Mouse (Mus musculus) midbrain, postnatal 0 days (tissue): ENCODE data around the gene Gtf2f1. TPM values are rescaled to one million over a fixed set of nuclear protein-coding genes. Genes with fewer than 3 reads are reported as not detected.

ENCODE experiments used
- ATAC-seq: fragments of 200-750 bp; cut with Nextera tagmentation; 2 replicates; pipeline ENCODE4 v1.8.0; 2017; ENCODE audit warnings: moderate number of reproducible peaks, mild to moderate bottlenecking, moderate TSS enrichment, moderate library complexity; ENCODE audit not compliant: low FRiP score
- DNase-seq: peaks from one replicate; pipeline ENCODE4 v3.0.0-alpha.2; 2015; ENCODE audit warnings: low spot score
- H3K27ac ChIP-seq: fragments of 300-500 bp; sonication (generic); 2 replicates; pipeline ENCODE4 v1.5.1; 2014; ENCODE audit warnings: low read depth, mild to moderate bottlenecking, low read length, mixed read lengths
- H3K27me3 ChIP-seq: fragments of 300-500 bp; sonication (generic); 2 replicates; pipeline ENCODE4 v1.6.1; 2014; ENCODE audit warnings: low read length, control low read depth, mixed read lengths; ENCODE audit not compliant: insufficient read depth
- H3K36me3 ChIP-seq: fragments of 300-500 bp; sonication (generic); 2 replicates; pipeline ENCODE4 v1.6.1; 2014; ENCODE audit warnings: low read length, control low read depth, mixed read lengths; ENCODE audit not compliant: insufficient read depth
- H3K4me1 ChIP-seq: fragments of 300-500 bp; sonication (generic); 2 replicates; pipeline ENCODE4 v1.6.1; 2014; ENCODE audit warnings: mild to moderate bottlenecking, control low read depth, antibody characterized with exemption, low read length, mixed read lengths; ENCODE audit not compliant: insufficient read depth
- H3K4me2 ChIP-seq: fragments of 300-500 bp; sonication (generic); 2 replicates; pipeline ENCODE4 v1.6.1; 2014; ENCODE audit warnings: low read depth, mild to moderate bottlenecking, low read length, mixed read lengths; ENCODE audit not compliant: poor library complexity, severe bottlenecking
- H3K4me3 ChIP-seq: fragments of 300-500 bp; sonication (generic); 2 replicates; pipeline ENCODE4 v1.5.1; 2014; ENCODE audit warnings: low read depth, mild to moderate bottlenecking, low read length, moderate library complexity
- H3K9ac ChIP-seq: fragments of 300-500 bp; sonication (generic); replicated peaks from 2 replicates; pipeline ENCODE4 v1.6.1; 2014; ENCODE audit warnings: mild to moderate bottlenecking, low read length, moderate library complexity, mixed read lengths; ENCODE audit not compliant: poor library complexity, severe bottlenecking
- H3K9me3 ChIP-seq: fragments of 300-500 bp; sonication (generic); 2 replicates; pipeline ENCODE4 v1.6.1; 2016; ENCODE audit warnings: low read length, control low read depth
- CTCF ChIP-seq: IDR thresholded peaks from 2 replicates; pipeline ENCODE4 v1.5.1; 2016; ENCODE audit warnings: antibody characterized with exemption, mild to moderate bottlenecking
- WGBS: fragments of 180-500 bp; shearing (Covaris S2); extraction: QIAGEN DNeasy Blood & Tissue Kit; methylation state at CpG from one replicate; pipeline ENCODE4 v1.1.7; 2014; 5-methylcytosine and 5-hydroxymethylcytosine counted together
- polyA plus RNA-seq: library from polyadenylated mRNA; unstranded; fragments of >200 nt; fragmentation: Nextera tagmentation; extraction: Ambion mirVana; gene quantifications from 2 replicates; pipeline ENCODE4 v1.2.1, GENCODE M21; 2015
- total RNA-seq: library from RNA; depleted of rRNA; stranded (reverse); fragments of >200 nt; gene quantifications from 2 replicates; pipeline ENCODE4 v1.2.3, GENCODE M21; 2014

Gtf2f1 gene
- total and polyA plus RNA-seq, 2 experiments from 2014 or later, result 37.8 to 66.4 TPM

DNA sequence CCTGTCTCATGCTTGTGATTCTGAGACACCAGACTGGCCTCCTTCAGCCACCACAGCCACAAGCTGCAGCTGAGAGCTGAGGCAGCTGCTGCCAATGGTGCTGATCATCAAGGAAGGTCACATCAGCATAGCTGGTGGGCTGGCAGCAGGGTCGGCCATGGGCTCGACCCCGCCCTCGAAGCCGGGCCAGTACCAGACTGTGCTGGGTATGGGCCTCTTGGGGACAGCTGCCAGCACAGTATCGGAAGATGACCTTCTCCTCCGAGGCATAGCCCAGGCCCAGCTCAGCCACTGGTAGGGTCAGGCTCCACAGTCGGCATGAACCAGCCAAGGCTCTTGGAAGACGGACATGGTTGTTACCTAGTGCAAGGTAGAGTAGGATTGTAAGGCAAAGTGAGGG is 11.7 kb downstream of the Gtf2f1 start:
- Histone ChIP-seq H3K27me3 (no peaks in the 10 kb centered on the region), H3K4me2 (no peak overlapping the region), H3K4me1 (0 out of 2 replicates have a peak, but pooled peaks cover 4% of the 10 kb centered on the region), H3K36me3 (peaks cover 44% of the 10 kb centered on the region), H3K9ac (no peak overlapping the region), H3K4me3 (no peak overlapping the region), H3K9me3 (no peaks in the 10 kb centered on the region), H3K27ac (no peak overlapping the region)
- WGBS, result 94% methylated on average over 9 of the region's 9 CpGs
- TF ChIP-seq CTCF, result no peak
- ATAC-seq, result no peak
- no peak for DNase-seq

DNA sequence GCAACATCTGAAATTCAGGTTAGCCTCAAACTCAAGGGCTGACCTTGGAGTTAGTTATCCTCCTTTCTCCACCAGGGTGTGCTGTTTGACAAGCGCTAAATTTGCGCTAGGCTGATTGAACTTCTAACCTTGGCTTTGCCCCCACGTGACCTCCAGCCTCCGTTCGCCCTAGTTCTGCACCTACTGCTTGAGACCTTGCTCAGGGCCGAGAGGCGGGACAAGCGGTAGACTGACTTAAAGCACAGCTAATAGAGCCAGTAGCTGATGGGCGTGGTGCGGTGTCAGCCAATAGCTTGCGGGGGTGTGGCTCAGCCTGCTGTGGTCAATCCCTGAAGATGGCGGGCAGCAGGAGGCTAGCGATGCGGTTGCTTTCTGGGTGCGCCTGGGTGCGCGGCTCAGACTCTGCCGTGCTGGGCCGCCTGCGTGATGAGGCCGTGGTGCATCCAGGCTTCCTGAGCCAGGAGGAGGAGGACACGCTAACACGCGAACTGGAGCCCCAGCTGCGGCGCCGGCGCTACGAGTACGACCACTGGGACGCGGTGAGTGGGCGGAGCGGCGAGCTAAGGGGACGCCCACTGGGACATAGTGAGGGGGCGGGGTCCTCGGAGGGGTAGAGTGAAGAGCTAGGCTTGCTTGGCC is 13.9 kb downstream of the Gtf2f1 start, which contains the start of gene Alkbh7:
TSS of gene Alkbh7 (plus strand) at position 311 of the 639 bp plus-strand sequence.
- under 1% methylated on average over 38 of the region's 38 CpGs for WGBS
- Histone ChIP-seq H3K9me3 (no peaks in the 10 kb centered on the region), H3K4me2 (peak within 1 kb of the TSS; percentile 52), H3K36me3 (peaks cover 49% of the 10 kb centered on the region), H3K4me1 (0 out of 2 replicates have a peak, but pooled peaks cover 4% of the 10 kb centered on the region), H3K27me3 (no peaks in the 10 kb centered on the region), H3K4me3 (peak within 1 kb of the TSS; percentile 60), H3K27ac (peak within 1 kb of the TSS; percentile 77), H3K9ac (peak within 1 kb of the TSS; percentile 65)
- ATAC-seq (peak; percentile 97), DNase-seq (peak; percentile 98)
- TF ChIP-seq CTCF, result peak; percentile 83

DNA sequence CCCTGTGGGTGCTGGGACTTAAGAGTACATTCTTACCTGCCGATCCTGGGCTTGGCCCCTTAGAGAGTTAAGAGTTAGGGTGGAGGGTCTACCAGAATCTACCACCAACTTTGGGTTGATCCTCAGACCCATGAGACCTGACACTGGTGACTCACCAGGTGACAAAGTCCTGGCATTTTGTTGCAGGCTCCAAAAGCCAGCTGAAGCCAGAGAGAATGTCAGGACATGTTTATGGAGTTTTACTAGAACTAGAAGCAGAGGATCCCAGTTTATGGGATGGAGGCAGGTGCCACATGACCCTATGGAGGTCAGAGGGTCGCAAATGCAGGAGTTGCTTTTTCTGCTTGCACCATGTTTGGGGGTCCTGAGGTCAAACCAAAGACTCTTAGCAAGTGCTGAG is 14.6 kb downstream of the Gtf2f1 start:
- Histone ChIP-seq H3K9me3 (no peaks in the 10 kb centered on the region), H3K4me2 (peak overlapping the region; percentile 52; the same call in 1 of the 2 replicates), H3K4me1 (0 out of 2 replicates have a peak, but pooled peaks cover 4% of the 10 kb centered on the region), H3K36me3 (peaks cover 48% of the 10 kb centered on the region), H3K9ac (no peak overlapping the region), H3K27ac (no peak overlapping the region), H3K27me3 (no peaks in the 10 kb centered on the region), H3K4me3 (no peak overlapping the region)
- WGBS, result 76% methylated on average over 2 of the region's 2 CpGs
- TF ChIP-seq CTCF, result no peak
- ATAC-seq, result no peak
- no peak for DNase-seq

DNA sequence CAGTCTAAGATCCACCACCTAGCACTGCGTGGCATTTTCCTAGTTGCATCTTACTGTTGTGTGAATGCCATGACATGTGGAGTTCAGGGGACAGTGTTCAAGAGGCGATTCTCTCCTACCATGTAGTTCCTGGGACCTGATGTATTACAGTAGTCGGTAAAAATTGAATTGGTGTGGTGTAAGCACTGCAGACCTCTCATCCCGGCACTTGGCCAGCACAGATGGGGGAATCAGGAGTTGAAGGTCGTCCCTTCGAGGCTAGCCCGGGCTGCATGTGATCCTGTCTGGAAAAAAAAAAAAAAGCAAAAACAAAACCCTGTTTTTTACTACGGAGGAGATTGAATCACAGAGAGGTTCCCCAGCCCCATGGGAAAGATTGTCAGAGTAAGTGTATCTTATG is 16.0 kb downstream of the Gtf2f1 start:
- Histone ChIP-seq H3K4me2 (no peak overlapping the region), H3K27ac (no peak overlapping the region), H3K9me3 (no peaks in the 10 kb centered on the region), H3K36me3 (peaks cover 47% of the 10 kb centered on the region), H3K9ac (no peak overlapping the region), H3K4me1 (peaks cover 9% of the 10 kb centered on the region; the same call in 1 of the 2 replicates), H3K4me3 (no peak overlapping the region), H3K27me3 (no peaks in the 10 kb centered on the region)
- ATAC-seq (no peak), DNase-seq (no peak)
- 92% methylated on average over 8 of the region's 8 CpGs for WGBS
- no peak for TF ChIP-seq CTCF

DNA sequence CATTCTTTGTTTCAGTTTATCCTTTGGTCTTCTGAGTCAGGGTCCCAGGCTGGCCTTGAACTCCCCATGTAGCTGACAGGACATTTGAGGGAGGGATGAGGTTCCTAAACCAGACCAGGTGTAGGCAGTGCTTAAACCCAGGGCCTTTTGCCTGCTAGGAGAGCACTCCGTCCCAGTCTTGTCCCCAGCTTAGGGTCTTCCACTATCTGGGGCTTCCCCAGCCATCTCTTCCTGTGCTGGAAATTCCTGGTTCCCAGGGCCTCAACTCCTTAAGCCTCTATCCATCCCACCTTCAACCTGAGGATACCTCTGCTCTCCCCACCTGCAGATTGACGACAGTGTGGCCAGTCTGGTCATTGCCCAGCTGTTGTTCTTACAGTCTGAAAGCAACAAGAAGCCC is 20.1 kb downstream of the Gtf2f1 start:
- no peak overlapping the region for H3K27ac ChIP-seq
- H3K4me1 ChIP-seq, result peaks cover 5% of the 10 kb centered on the region; the same call in 1 of the 2 replicates
- H3K4me3 ChIP-seq, result peak overlapping the region; percentile 78
- TF ChIP-seq CTCF, result no peak
- ATAC-seq (no peak), DNase-seq (no peak)
- H3K36me3 ChIP-seq, result peaks cover 31% of the 10 kb centered on the region
- peak overlapping the region; percentile 77 for H3K4me2 ChIP-seq
- peak overlapping the region; percentile 81 for H3K9ac ChIP-seq
- no peaks in the 10 kb centered on the region for H3K9me3 ChIP-seq
- WGBS, result 72% methylated on average over 2 of the region's 2 CpGs
- H3K27me3 ChIP-seq, result no peaks in the 10 kb centered on the region

DNA sequence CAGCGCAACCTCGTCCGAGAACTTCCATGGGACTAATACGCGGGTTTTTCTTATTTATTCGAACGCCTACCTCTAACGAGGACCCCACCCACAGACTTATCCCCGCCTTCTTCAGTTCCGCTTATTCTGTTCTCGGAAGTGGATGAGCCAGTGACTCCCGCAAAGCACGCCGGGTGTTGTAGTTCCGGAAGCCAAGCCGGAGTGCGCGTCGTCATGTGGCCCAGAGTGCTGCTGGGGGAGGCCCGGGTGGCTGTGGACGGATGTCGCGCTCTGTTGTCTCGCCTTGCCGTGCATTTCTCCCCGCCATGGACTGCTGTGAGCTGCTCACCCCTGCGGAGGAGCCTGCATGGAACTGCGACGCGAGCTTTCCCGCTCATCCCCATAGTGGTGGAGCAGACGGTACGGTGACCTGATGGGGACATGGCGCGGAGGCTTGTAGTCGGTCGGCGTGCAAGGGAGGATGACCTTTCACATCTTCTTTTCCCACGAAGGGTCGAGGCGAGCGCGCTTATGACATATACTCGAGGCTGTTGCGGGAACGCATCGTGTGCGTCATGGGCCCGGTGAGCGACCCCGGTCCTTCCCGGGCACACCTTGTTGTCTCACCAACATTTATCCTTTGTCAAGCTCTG is 20.9 kb downstream of the Gtf2f1 start, which contains the start of gene Clpp:
TSS of gene Clpp (plus strand) at position 191 of the 632 bp plus-strand sequence.
- H3K27ac ChIP-seq, result peak within 1 kb of the TSS; percentile 85
- no peaks in the 10 kb centered on the region for H3K27me3 ChIP-seq
- peak within 1 kb of the TSS; percentile 78 for H3K4me3 ChIP-seq
- TF ChIP-seq CTCF, result no peak
- 2% methylated on average over 52 of the region's 52 CpGs for WGBS
- peaks cover 24% of the 10 kb centered on the region for H3K36me3 ChIP-seq
- DNase-seq, result peak; percentile 97
- ATAC-seq, result peak; percentile 95
- peak within 1 kb of the TSS; percentile 77 for H3K4me2 ChIP-seq
- H3K4me1 ChIP-seq, result peaks cover 5% of the 10 kb centered on the region; the same call in 1 of the 2 replicates
- peak within 1 kb of the TSS; percentile 81 for H3K9ac ChIP-seq
- H3K9me3 ChIP-seq, result no peaks in the 10 kb centered on the region
